11 mouse cellular contexts compared by ENCODE assay signal in the genomic region with DNA sequence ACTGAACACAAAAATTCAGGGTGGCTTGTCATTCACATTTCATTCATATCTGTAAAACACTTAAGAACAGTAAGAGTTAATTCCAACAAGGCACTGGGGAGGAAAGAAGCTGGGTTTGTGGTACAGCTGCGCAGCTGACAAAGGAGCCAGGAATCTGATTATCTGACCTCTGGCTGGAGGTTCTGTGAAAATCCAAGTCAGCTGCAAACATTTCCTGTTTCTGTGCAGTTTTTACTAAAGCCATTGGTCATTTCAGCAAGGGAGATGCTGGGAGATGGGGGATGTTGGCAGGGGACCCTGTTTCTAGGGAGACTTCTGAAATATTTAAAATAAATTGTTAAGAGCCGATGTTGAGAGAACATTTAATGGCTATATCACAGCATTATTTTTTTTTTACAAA.
DNase-seq lines count a peak whose midpoint lies in the region; ATAC-seq and TF ChIP-seq lines count a peak whose summit lies in the region.
"Had no signal": no experiment of that assay in that cellular context is flagged by ENCODE, and none has a peak within 500 bp of the region (broad histone marks: within the 10 kb centered on the region; RNA-seq: fewer than 3 reads in every experiment).

No protein-coding gene starts in this region.

- no peak overlapping the region for H3K4me3 ChIP-seq in forebrain, embryonic 10.5 days
- H3K4me3 ChIP-seq in forebrain, postnatal 0 days (ENCODE audit: low read depth, low read length), result no peak overlapping the region
- no peak overlapping the region for H3K4me3 ChIP-seq in lung, embryonic 15.5 days
- H3K4me3 ChIP-seq in lung, adult 2 months (replicated peaks; ENCODE audit: extremely low read depth, low read depth, low read length), result no peak overlapping the region
- no peak overlapping the region for H3K4me3 ChIP-seq in lung, embryonic 16.5 days (ENCODE audit: low read length)

- 36% methylated on average over 2 of the region's 2 CpGs for WGBS in forebrain, embryonic 10.5 days
- 18% methylated on average over 2 of the region's 2 CpGs for WGBS in forebrain, postnatal 0 days
- 16% methylated on average over 2 of the region's 2 CpGs for WGBS in lung, embryonic 15.5 days
- 50% methylated on average over 2 of the region's 2 CpGs for WGBS in lung, adult 2 months
- WGBS in lung, embryonic 16.5 days, result 20% methylated on average over 2 of the region's 2 CpGs

- H3K4me1 ChIP-seq in forebrain, embryonic 10.5 days, result peaks cover 16% of the 10 kb centered on the region
- peaks cover 3% of the 10 kb centered on the region; the same call in 1 of the 2 replicates for H3K4me1 ChIP-seq in forebrain, postnatal 0 days (ENCODE audit: insufficient read depth)
- H3K4me1 ChIP-seq in lung, embryonic 15.5 days, result peaks cover 9% of the 10 kb centered on the region
- no peaks in the 10 kb centered on the region; the same call in 1 of the 2 replicates for H3K4me1 ChIP-seq in lung, adult 2 months (ENCODE audit: control insufficient read depth, insufficient read depth, low read length)
- peaks cover 4% of the 10 kb centered on the region; the same call in 1 of the 2 replicates for H3K4me1 ChIP-seq in lung, embryonic 16.5 days (replicated peaks; ENCODE audit: control insufficient read depth, insufficient read depth, low read length)

- TF ChIP-seq CTCF in forebrain, postnatal 0 days (IDR thresholded peaks at IDR 0.05; ENCODE audit: low read depth), result no peak
- TF ChIP-seq CTCF in lung, adult 2 months (IDR thresholded peaks at IDR 0.05; ENCODE audit: insufficient read depth, low read length), result no peak

- no peaks in the 10 kb centered on the region for H3K36me3 ChIP-seq in forebrain, embryonic 10.5 days (replicated peaks)
- no peaks in the 10 kb centered on the region for H3K36me3 ChIP-seq in forebrain, postnatal 0 days (ENCODE audit: insufficient read depth)
- H3K36me3 ChIP-seq in lung, embryonic 15.5 days, result no peaks in the 10 kb centered on the region
- H3K36me3 ChIP-seq in lung, embryonic 16.5 days (ENCODE audit: control insufficient read depth, insufficient read depth, low read length), result no peaks in the 10 kb centered on the region

- no peak for DNase-seq in forebrain, embryonic 10.5 days (ENCODE audit: extremely low spot score, low spot score)
- no peak for DNase-seq in forebrain, postnatal 0 days
- DNase-seq in lung, adult 2 months, result no peak
- DNase-seq in thymus, postnatal 0 days (ENCODE audit: low spot score), result no peak
- no peak for DNase-seq in right cerebral cortex, adult 2 months (ENCODE audit: low spot score in 2 of 2)
- DNase-seq: cerebellum, adult 9-10 months; retina, postnatal 1 day had no signal

- no peak for TF ChIP-seq POLR2A in lung, adult 2 months (IDR thresholded peaks at IDR 0.05; ENCODE audit: borderline replicate concordance, extremely low read depth, low read depth, low read length)

- ATAC-seq in forebrain, postnatal 0 days, result no peak
- ATAC-seq in lung, embryonic 15.5 days (ENCODE audit: borderline replicate concordance, extremely low read depth, low FRiP score, low TSS enrichment), result peak; percentile 87; the same call in 1 of the 2 replicates
- ATAC-seq in lung, embryonic 16.5 days (ENCODE audit: low read depth), result peak; percentile 85
- no peak for ATAC-seq in monocyte, adult 5-6 weeks (replicated peaks; ENCODE audit: insufficient number of reproducible peaks, low FRiP score, low TSS enrichment, poor library complexity, severe bottlenecking)

- no peak overlapping the region for H3K9ac ChIP-seq in forebrain, postnatal 0 days
- H3K9ac ChIP-seq in lung, embryonic 15.5 days, result no peak overlapping the region
- no peak overlapping the region for H3K9ac ChIP-seq in lung, embryonic 16.5 days (ENCODE audit: low read length)

- no peaks in the 10 kb centered on the region for H3K27me3 ChIP-seq in forebrain, embryonic 10.5 days (ENCODE audit: poor library complexity, severe bottlenecking)
- H3K27me3 ChIP-seq in forebrain, postnatal 0 days (ENCODE audit: insufficient read depth, low read length), result no peaks in the 10 kb centered on the region
- no peaks in the 10 kb centered on the region for H3K27me3 ChIP-seq in lung, embryonic 15.5 days
- no peaks in the 10 kb centered on the region for H3K27me3 ChIP-seq in lung, embryonic 16.5 days (ENCODE audit: control insufficient read depth, insufficient read depth, low read depth, low read length)

- H3K9me3 ChIP-seq in forebrain, embryonic 10.5 days, result no peaks in the 10 kb centered on the region
- no peaks in the 10 kb centered on the region for H3K9me3 ChIP-seq in forebrain, postnatal 0 days (ENCODE audit: low read length)
- H3K9me3 ChIP-seq in lung, embryonic 15.5 days, result no peaks in the 10 kb centered on the region
- H3K9me3 ChIP-seq in lung, embryonic 16.5 days (ENCODE audit: control insufficient read depth, low read length), result no peaks in the 10 kb centered on the region

- H3K4me2 ChIP-seq in forebrain, postnatal 0 days (ENCODE audit: low read depth), result no peak overlapping the region
- H3K4me2 ChIP-seq in lung, embryonic 15.5 days, result no peak overlapping the region
- no peak overlapping the region for H3K4me2 ChIP-seq in lung, embryonic 16.5 days (ENCODE audit: low read depth, low read length)

- peak overlapping the region; percentile 64; the same call in 1 of the 2 replicates for H3K27ac ChIP-seq in forebrain, embryonic 10.5 days
- H3K27ac ChIP-seq in forebrain, postnatal 0 days (ENCODE audit: low read depth, low read length), result no peak overlapping the region
- peak overlapping the region; percentile 88 for H3K27ac ChIP-seq in lung, embryonic 15.5 days
- peak overlapping the region; percentile 82 for H3K27ac ChIP-seq in lung, embryonic 16.5 days (ENCODE audit: low read length)
- H3K27ac ChIP-seq: macrophage had no signal

Comparison
In these comparisons a context has a peak if more than half of its experiments do, and no peak if none do; other contexts are left out.
1. ATAC-seq: peak in lung, embryonic 15.5 days (single experiment) and lung, embryonic 16.5 days (single experiment); none in forebrain, postnatal 0 days (single experiment) and monocyte, adult 5-6 weeks (single experiment).